Mouse (Mus musculus) testis, adult 2 months (tissue): ENCODE results near the gene Prss43. TPM values are rescaled to one million over a fixed set of nuclear protein-coding genes. Genes with fewer than 3 reads are reported as not detected.

Experiments
- H3K27ac ChIP-seq: fragments of 200-500 bp; 2 replicates; pipeline ENCODE4 v1.5.1; 2012; ENCODE audit warnings: low read depth, low read length; ENCODE audit not compliant: control insufficient read depth, insufficient read depth
- H3K27me3 ChIP-seq: fragments of 200-500 bp; 2 replicates; pipeline ENCODE4 v1.6.1; 2012; ENCODE audit warnings: mild to moderate bottlenecking, low read length, moderate library complexity; ENCODE audit not compliant: control insufficient read depth, insufficient read depth
- H3K36me3 ChIP-seq: fragments of 200-500 bp; 2 replicates; pipeline ENCODE4 v1.6.1; 2012; ENCODE audit warnings: mild to moderate bottlenecking, low read length; ENCODE audit not compliant: control insufficient read depth, insufficient read depth
- H3K4me1 ChIP-seq: fragments of 200-500 bp; 2 replicates; pipeline ENCODE4 v1.6.1; 2012; ENCODE audit warnings: low read length; ENCODE audit not compliant: control insufficient read depth, insufficient read depth
- H3K4me3 ChIP-seq: fragments of 200-500 bp; 2 replicates; pipeline ENCODE4 v1.5.1; 2012; ENCODE audit warnings: low read depth, mild to moderate bottlenecking, low read length, moderate library complexity, mixed read lengths; ENCODE audit not compliant: control insufficient read depth
- CTCF ChIP-seq: fragments of 200-500 bp; IDR thresholded peaks from 2 replicates; pipeline ENCODE4 v1.5.1; 2012; ENCODE audit warnings: low read depth, mild to moderate bottlenecking, inconsistent platforms, low read length, moderate library complexity; ENCODE audit not compliant: control insufficient read depth, insufficient read depth, insufficient replicate concordance
- POLR2A ChIP-seq: fragments of 200-500 bp; IDR thresholded peaks from 2 replicates; pipeline ENCODE4 v1.6.1; 2012; ENCODE audit warnings: low read depth, mild to moderate bottlenecking, inconsistent platforms, low read length, moderate library complexity; ENCODE audit not compliant: control insufficient read depth
- polyA plus RNA-seq: library from polyadenylated mRNA; depleted of rRNA; stranded (reverse); fragments of >200 nt; gene quantifications from 2 replicates; pipeline ENCODE4 v1.2.3, GENCODE M21; 2012; rRNA removed

Gene Prss43
- 25.2 and 30.5 TPM in 2 replicates for polyA plus RNA-seq

DNA sequence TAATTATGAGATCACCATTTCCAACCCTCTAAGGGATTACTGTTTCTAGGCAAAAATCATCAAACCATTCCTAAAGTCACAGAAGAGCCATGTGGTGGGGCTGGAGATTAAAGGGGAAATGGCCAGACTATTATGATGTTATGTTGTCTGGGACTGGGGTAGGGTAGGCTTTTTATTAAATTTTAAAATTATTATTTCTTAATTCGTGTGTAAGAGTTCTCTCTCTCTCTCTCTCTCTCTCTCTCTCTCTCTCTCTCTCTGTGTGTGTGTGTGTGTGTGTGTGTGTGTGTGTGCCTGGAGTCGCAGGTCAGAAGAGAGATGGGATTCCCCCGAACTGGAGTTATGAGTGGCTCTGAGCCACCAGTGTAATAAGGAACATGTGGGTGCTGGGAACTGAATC, at the start of gene Prss43:
Prss43 (plus strand) TSS at position 301 of the 400 bp plus-strand sequence.
- Histone ChIP-seq H3K4me1 (peaks cover 17% of the 10 kb centered on the region), H3K27ac (peak within 1 kb of the TSS; percentile 77), H3K36me3 (no peaks in the 10 kb centered on the region; the same call in 1 of the 2 replicates), H3K27me3 (no peaks in the 10 kb centered on the region), H3K4me3 (peak within 1 kb of the TSS; percentile 90)
- TF ChIP-seq CTCF = no peak
- TF ChIP-seq POLR2A = no peak

DNA sequence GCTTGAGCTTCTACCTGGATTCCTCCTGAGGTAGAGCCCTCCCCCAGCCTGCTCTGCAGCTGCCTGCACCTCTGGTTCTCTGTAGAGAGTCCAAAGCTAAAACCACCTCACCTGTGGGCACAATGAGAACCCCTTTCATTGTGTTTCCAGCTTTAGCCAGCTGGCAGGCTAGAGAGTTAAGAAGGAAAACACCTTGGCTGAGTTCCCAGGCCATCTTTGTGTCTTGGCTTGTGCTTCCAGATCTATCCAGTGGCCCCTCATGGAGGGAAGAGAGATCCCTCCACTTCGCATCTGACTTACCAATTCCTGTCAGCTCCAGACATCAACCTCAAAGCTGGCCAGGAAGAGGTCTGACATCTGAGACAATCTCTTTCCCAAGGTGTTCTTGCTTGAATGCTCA, 48.4 kb upstream of the Prss43 start:
- no peak overlapping the region for H3K27ac ChIP-seq
- no peaks in the 10 kb centered on the region for H3K27me3 ChIP-seq
- TF ChIP-seq CTCF (no peak), POLR2A (no peak)
- no peak overlapping the region for H3K4me3 ChIP-seq
- H3K4me1 ChIP-seq = peaks cover 11% of the 10 kb centered on the region
- no peaks in the 10 kb centered on the region for H3K36me3 ChIP-seq

DNA sequence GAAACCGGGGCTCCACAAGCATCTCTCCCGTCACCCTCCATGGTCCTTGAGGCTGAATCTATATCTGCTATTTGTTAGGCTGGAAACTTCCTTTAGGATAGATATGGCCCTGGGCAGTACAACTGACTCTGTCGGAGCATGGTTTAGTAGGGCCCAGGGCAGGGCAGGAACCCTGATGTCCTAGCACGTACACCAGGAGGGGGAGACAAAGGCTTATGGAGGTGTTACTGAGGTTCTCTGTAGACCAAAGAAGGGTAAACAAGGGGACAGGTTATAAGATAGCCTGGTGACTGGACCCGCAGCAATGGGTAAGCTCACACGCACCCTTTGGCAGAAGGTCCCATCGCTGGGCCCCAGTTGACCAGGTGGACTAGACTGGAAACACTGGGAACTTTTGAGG, 47.9 kb upstream of the Prss43 start:
- no peak for TF ChIP-seq POLR2A
- no peak for TF ChIP-seq CTCF
- no peaks in the 10 kb centered on the region for H3K27me3 ChIP-seq
- H3K27ac ChIP-seq = no peak overlapping the region
- H3K36me3 ChIP-seq = no peaks in the 10 kb centered on the region
- H3K4me3 ChIP-seq = no peak overlapping the region
- H3K4me1 ChIP-seq = peaks cover 11% of the 10 kb centered on the region

DNA sequence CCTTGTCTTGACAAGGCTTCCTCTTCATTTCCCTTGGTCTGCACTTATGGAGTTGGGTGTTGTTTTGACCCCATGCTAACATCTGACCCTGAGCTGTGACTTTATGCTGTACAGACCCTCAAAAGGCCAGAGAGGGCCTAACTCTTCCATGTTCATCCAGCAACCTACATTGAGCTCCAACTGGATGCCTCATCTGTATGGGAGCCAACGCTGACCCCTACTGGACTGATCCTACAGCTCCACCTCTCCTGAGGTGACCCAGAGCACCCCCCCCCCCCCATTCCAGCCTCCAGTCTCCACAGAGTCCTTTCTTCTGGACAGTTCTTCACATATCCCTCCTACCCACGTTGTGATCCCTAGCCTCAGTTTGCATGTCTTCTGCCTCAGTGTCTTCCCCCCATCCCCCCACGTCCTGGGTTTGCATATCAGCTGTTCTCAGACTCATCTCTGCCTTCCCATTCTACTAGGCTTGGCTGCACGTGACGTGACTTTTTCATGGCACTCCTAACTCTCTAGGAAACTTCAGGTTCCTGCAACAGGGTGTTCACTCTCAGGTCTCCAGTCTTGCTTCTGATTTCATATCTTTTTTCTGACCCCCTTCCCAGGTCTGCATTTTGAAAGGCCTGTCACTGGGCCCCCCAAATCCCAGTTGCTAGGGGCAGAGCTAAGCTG, 47.1 kb upstream of the Prss43 start:
- Histone ChIP-seq H3K36me3 (no peaks in the 10 kb centered on the region), H3K27me3 (no peaks in the 10 kb centered on the region), H3K4me3 (no peak overlapping the region), H3K27ac (no peak overlapping the region), H3K4me1 (peaks cover 11% of the 10 kb centered on the region)
- TF ChIP-seq POLR2A (no peak), CTCF (no peak)

DNA sequence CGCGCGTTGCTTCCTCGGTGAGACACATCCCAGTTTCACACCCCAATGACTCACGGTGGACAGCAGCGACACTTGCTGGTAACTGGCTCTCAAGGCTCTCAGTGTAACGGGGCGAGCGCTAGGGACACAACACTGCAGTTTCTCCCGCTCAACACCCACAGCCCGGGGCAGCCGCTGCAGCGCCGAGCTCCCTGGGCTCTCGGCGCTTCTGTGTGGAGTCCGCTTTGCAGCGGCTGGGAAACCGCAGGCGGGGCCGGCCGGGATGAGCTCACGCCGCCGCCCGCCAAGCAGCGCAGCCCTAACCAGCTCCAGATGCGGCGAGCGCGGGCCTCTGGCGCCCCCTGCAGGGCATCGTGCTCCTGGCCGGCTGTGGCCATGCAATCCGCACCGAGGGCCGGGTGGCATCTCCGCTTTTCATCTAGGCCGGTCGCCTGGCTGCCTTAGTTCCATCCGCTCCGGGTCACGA, 45.2 kb upstream of the Prss43 start:
- Histone ChIP-seq H3K27me3 (no peaks in the 10 kb centered on the region), H3K27ac (no peak overlapping the region), H3K4me3 (peak overlapping the region; percentile 78), H3K4me1 (peaks cover 11% of the 10 kb centered on the region), H3K36me3 (no peaks in the 10 kb centered on the region)
- TF ChIP-seq POLR2A (no peak), CTCF (peak; percentile 92)

DNA sequence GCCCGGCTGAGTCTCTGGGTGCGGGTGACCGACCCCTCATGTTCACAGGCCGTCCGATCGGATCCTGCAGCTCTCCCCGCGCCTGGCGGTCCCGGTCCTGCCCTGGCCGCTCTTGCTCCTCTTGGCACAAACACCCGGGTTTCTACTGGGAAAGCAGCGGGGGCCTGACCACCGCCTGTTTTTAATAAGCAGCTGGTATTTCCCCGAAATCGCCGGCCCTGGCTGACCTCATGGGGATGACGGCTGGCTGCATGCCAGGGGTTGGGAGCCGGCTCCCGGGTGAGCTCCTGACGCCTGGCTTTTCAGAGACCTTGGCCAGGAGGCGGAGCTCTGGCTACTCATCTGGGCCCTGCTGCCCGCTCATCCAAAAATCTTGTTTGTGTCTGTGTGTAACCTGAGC, 44.8 kb upstream of the Prss43 start:
- Histone ChIP-seq H3K36me3 (no peaks in the 10 kb centered on the region), H3K4me3 (peak overlapping the region; percentile 78), H3K4me1 (peaks cover 11% of the 10 kb centered on the region), H3K27ac (no peak overlapping the region), H3K27me3 (no peaks in the 10 kb centered on the region)
- TF ChIP-seq POLR2A (no peak), CTCF (no peak)

DNA sequence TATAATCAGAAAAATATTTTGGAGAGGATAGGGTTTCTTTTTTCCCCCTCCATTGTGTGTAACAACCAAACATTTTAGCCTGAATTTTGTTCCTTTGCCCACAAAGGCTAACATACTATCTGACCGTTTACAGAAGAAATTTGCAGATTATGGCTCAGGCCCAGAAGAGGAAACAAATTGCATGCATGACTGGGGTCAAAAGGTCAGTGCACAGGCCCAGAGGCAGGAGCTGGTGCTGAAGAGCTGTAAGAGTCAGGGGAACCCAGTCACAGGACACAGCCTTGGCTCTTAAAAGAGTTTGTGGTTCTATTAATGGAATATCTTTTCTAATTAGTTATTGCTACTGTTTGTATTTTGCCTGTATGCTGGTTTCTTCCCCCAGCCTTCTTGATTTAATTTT, 42.9 kb upstream of the Prss43 start:
- no peak overlapping the region for H3K4me3 ChIP-seq
- H3K36me3 ChIP-seq = no peaks in the 10 kb centered on the region
- H3K4me1 ChIP-seq = peaks cover 11% of the 10 kb centered on the region
- H3K27ac ChIP-seq = no peak overlapping the region
- no peak for TF ChIP-seq POLR2A
- TF ChIP-seq CTCF = no peak
- H3K27me3 ChIP-seq = no peaks in the 10 kb centered on the region
